Mouse (Mus musculus): ENCODE data around the gene Gstt2. TPM values are rescaled to one million over a fixed set of nuclear protein-coding genes. Genes with fewer than 3 reads are reported as not detected.
A peak's percentile ranks its signal among the peaks of the same experiment; 100 is the strongest.

Gstt2 gene
- total RNA-seq, 2 experiments from 2014 or later = 4.6 to 4.8 TPM

DNA sequence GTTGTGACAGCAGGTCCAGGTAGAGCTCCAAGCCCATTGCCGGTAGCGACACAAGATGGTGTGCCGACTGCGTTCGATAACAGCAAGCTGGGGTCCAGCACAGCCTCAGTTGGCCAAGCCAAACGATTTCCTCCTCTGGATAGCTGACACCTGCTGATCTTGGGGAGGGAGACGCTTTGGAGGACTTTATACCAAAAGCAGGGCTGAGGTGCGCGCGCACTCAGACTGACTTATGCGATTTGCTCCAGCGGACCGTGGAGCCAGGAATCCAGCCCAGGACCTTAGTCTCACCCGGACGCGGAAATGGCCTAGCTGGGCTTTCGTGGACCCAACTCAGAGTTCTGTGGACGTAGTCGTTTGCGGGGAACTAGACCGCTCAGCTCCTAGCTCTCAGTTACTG is 3.0 kb downstream of the Gstt2 start:
- H3K27ac ChIP-seq = peak overlapping the region; percentile 24; the same call in 1 of the 2 replicates
- no peak for DNase-seq (ENCODE audit: extremely low spot score in 1 of 2, low spot score in 2 of 2)
- no peak for TF ChIP-seq CTCF (IDR thresholded peaks at IDR 0.05)
- intact Hi-C loops (cut with DNase I) = loop anchor here (5.0 kb wide), 1 partner anchor 37 kb away; the partner anchor contains the start of gene Gstt1
- peak overlapping the region; percentile 44 for H3K4me3 ChIP-seq

DNA sequence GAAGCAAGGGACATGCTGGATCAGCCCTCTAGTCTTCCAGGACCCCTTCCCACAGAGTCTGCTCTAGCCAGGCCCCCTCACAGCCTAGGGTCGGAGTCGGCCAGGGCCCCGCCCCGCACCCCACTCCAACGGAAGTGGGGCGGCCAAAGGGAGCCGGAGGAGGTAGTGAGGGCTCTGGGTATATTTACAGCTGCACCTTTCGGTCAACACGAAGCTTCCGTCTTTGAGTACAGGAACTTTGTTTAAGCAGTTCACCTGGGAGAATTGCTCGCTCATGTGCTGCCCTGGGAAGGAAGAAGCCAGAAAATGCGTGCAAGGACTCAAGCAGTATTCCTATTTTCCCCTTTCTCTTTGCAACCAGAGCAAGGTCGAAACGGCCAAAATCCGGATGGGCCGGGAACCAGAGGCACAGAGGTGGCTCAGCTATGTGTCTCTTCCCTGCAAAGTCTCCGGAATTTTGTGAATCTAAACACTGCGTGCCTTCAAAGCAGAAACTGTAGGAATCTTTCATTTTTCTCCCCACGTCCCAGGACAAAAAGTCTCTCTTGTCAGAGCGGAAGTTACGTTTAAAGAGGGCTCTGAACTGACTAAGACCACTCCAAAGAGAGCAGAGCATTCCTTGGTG is 3.7 kb downstream of the Gstt2 start:
- no peak overlapping the region; the same call in 1 of the 2 replicates for H3K27ac ChIP-seq
- DNase-seq (ENCODE audit: extremely low spot score in 1 of 2, low spot score in 2 of 2) = no peak
- intact Hi-C loops (cut with DNase I) = loop anchor here (2.0 to 5.0 kb wide), 2 partner anchors 36 to 61 kb away; partner anchors contain the start of genes Ddt and Gstt1
- no peak for TF ChIP-seq CTCF (IDR thresholded peaks at IDR 0.05)
- H3K4me3 ChIP-seq = peak overlapping the region; percentile 44

DNA sequence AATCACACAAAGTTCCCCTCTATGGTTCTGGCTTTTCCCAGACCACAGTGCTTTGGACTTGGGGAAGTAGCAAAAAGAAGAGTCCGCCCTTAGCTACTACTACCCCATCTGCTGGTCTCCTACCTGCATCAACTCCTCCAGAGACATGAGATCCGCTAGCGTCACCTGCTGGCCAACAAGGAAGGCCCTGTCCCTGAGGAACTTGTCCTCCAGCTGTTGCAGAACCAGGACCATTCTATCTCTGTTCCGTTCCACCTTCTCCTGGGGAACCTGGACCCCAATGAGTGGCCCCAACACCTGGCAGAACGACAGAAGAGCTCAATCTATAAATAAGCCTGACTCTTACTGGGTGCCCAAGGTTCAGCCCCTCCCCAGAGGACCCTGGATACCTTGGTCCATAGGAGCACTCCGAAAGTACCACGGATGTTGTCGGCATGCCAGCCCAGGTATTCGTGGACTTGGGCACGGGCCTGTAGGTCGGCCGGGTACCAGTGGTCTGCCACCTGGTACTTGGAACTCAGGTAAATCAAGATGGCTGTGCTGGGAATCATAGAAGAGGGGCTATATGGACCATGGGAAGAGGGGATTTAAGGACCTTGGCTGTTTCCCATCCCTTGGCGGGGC is 4.8 kb downstream of the Gstt2 start:
- Histone ChIP-seq H3K4me3 (no peak overlapping the region), H3K27ac (no peak overlapping the region)
- peak; percentile 48 to 59 for DNase-seq (ENCODE audit: extremely low spot score in 1 of 2, low spot score in 2 of 2)
- TF ChIP-seq CTCF (IDR thresholded peaks at IDR 0.05) = peak; percentile 77
- intact Hi-C loops (cut with DNase I) = loop anchor here (1.0 to 5.0 kb wide), 3 partner anchors 35 to 88 kb away; partner anchors contain the start of genes Ddt and Gstt1

DNA sequence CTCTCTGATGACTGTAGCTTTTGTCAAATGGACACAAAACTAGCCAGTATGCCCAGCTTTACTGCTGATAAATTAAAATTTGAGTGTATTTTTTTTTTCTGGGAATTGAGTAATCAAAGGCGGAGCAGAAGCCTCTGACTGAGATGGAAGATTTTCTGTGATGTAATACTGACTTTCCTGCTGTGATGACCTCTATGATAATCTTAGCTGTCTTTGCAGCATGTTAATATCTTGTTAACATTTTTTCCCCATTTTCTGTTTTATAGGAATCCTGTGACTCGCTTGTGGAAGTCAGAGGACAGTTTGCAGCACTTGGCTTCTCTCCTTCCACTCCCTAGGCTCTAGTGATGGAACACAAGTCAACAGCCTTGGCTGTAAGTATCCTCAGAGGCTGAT is 7.0 kb downstream of the Gstt2 start:
- Histone ChIP-seq H3K4me3 (no peak overlapping the region), H3K27ac (no peak overlapping the region)
- TF ChIP-seq CTCF (IDR thresholded peaks at IDR 0.05) = no peak
- intact Hi-C loops (cut with DNase I) = loop anchor here (5.0 kb wide), 1 partner anchor 33 kb away; the partner anchor contains the start of gene Gstt1
- no peak for DNase-seq (ENCODE audit: extremely low spot score in 1 of 2, low spot score in 2 of 2)

DNA sequence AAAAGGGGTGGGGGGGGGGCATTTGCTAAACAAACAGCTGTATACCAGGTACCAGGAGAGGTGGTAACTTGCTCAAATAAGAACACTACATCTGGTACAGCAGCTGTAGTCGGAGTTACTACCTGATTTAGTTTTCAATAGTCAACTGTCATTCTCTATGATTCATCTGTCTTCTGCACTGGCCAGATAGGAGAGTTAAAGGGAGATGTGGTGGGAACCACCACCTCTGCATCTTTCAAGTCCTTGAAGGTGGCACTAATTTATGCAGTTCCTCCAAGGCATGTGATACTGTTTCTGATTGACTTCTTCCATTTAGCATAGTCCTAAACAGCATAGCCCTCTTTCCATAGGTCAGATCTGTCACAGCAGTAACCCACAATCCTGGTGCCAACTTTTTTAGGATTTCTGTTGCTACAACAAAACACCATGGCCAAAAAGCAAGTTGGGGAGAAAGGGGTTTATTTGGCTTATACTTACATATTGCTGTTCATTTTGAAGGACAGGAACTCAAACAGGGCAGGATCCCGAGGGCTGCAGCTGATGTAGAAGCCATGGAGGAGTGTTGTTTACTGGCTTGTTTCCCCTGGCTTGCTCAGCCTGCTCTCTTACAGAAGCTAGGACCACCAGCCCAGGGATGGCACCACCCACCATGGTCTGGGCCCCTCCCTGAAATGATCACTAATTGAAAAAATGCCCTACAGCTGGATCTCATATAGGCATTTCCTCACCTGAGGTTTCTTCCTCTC is 7.5 kb downstream of the Gstt2 start:
- TF ChIP-seq CTCF (IDR thresholded peaks at IDR 0.05) = no peak
- Histone ChIP-seq H3K4me3 (no peak overlapping the region), H3K27ac (no peak overlapping the region)
- intact Hi-C loops (cut with DNase I) = loop anchor here (5.0 kb wide), 1 partner anchor 32 kb away; the partner anchor contains the start of gene Gstt1
- DNase-seq (ENCODE audit: extremely low spot score in 1 of 2, low spot score in 2 of 2) = no peak

DNA sequence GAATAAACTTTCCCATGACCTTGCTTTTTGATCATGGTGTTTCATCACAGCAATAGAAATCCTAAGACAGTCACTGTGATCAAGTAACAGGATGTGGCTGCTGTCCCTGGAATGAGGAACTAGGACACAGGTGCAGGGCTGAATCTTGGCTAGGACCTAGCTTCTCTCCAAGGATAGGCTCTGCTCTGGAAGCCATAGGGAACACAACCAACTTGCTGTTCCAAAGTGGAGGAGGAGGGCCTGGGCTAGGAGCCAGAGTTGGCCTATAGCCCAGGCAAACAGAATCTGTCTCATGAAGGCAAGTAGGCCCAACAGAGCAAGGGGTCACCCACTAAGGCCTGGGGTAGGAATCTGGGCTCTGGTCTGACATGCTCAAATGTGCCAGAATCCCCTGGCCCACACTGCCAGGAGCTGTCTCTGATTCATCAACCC is 8.7 kb downstream of the Gstt2 start:
- intact Hi-C loops (cut with DNase I) = no loop called here
- no peak for DNase-seq (ENCODE audit: extremely low spot score in 1 of 2, low spot score in 2 of 2)

DNA sequence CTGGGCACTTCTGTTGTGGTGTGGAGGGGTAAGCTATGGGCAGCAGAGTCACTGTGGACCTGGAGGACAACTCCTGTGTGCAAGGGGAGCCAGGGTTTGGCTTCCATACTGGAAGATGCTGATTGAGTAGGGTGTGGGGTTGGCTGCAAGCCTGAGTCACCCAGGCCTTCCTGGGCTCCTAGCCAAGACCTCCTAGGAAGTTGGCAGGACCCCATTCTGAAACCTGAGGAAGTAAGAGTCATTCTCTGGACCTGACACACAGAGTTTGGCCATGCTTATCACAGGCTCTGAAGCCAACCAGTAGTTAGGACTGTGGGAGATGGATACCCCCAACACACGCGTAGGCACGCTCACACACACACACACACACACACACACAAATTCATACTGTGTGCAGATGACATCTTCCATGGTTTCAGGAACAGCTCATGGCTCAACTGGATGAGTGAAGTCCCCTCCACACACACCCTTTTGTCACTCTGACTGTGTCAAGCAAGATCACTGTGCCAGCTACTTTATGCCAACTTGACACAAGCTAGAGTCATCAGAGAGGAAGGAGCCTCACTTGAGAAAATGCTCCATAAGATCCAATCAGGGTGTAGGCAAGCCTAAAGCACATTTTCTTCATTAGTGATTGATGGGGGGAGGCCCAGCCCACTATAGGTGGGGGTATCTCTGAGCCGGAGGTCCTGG is 9.4 kb downstream of the Gstt2 start:
- intact Hi-C loops (cut with DNase I) = no loop called here
- peak in 1 of 2 experiments; percentile 14 for DNase-seq (ENCODE audit: extremely low spot score in 1 of 2, low spot score in 2 of 2)
- H3K4me3 ChIP-seq = no peak overlapping the region
- H3K27ac ChIP-seq = no peak overlapping the region
- no peak for TF ChIP-seq CTCF (IDR thresholded peaks at IDR 0.05)

More for the DNA sequence above, 8.7 kb downstream of the Gstt2 start:
- TF ChIP-seq CTCF (IDR thresholded peaks at IDR 0.05) = no peak
- H3K4me3 ChIP-seq = no peak overlapping the region
- H3K27ac ChIP-seq = 0 out of 2 replicates have a peak overlapping the region, but pooled peaks have one; percentile 8

DNA sequence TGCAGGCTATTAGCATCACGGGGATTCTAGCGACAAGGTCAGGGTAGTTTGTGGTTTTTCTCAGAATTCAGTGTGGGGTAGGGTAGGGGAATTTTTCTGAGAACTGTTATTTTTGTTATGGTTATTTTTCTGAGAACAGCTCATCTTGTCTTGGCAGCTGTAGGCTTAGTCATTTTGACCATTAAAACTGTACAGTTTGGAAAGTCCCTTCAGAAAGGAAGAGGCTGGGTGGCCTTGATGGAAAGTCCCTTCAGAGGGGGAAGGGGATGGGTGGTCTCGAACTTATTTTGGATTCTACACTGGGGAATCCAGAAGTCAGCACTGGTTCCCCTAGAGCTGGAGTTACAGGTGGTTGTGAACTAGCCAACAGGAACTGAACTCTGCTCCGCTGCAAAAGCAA is 12.7 kb downstream of the Gstt2 start:
- intact Hi-C loops (cut with DNase I) = no loop called here
- H3K4me3 ChIP-seq = no peak overlapping the region
- DNase-seq (ENCODE audit: extremely low spot score in 1 of 2, low spot score in 2 of 2) = no peak
- no peak overlapping the region for H3K27ac ChIP-seq
- TF ChIP-seq CTCF (IDR thresholded peaks at IDR 0.05) = no peak

DNA sequence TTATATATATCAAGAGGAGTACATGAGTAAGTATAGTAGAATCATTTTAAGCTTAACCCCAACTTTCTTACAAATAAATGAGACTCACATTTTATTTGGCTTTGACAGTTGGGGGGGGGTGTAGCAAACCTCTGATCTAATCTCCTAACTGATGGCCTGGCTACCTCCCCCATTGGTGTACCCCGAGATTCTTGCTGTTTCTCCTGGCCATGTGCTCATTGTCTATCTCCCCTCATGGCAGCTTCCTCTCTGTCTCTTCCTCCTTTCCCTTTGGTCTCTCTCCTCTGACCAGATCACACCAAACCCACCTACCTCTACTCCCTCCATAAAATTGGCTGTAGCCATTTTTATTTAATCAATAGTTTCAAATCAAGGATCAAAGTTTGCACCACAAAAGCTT is 13.4 kb downstream of the Gstt2 start:
- H3K27ac ChIP-seq = no peak overlapping the region
- no peak for TF ChIP-seq CTCF (IDR thresholded peaks at IDR 0.05)
- DNase-seq (ENCODE audit: extremely low spot score in 1 of 2, low spot score in 2 of 2) = no peak
- no peak overlapping the region for H3K4me3 ChIP-seq
- intact Hi-C loops (cut with DNase I) = no loop called here

DNA sequence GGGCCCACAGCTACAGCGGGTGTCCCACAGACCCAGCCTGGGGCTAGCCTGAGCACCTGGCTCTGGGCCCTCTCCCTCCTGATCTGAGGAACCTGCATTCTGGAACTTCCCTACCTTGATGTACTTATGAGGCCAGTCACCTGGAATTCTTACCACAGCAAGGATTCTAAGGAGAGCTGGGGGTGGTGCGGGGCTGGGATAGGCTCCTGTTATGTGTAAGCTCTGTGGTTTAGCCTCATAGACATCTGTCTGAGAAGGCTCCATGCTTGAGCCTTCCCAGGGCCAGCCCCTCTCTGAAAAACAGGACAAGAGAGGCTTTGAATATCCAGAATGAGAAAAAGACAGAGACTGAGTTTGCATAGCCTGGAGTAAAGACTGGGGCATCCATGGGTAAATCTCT is 14.8 kb downstream of the Gstt2 start, which contains the start of gene Gstt4:
Gene Gstt4 (minus strand): TSS at position 101 of the 400 bp plus-strand sequence.
- H3K27ac ChIP-seq = no peak within 1 kb of the TSS
- TF ChIP-seq CTCF (IDR thresholded peaks at IDR 0.05) = no peak
- intact Hi-C loops (cut with DNase I) = no loop called here

DNA sequence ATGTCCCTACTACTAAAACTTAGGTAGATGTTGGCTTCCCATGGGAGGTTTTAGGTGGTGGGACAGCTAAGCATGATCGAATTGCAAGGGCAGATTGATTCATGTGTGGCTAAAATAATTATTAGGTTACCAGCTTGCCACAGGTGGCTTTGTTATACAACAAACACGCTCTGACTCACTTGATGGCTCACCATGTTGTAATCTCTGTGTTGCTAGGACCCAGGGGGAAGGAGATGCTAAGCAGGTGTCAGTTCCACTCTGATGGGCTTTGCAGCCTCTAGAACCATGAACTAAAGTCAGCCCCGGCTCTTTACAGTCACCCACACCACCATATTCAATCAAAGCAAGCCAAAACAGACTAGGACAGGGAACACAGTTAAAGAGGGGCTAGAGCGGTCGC is 17.3 kb downstream of the Gstt2 start:
- no peak for TF ChIP-seq CTCF (IDR thresholded peaks at IDR 0.05)
- intact Hi-C loops (cut with DNase I) = no loop called here
- Histone ChIP-seq H3K4me3 (no peak overlapping the region), H3K27ac (no peak overlapping the region)
- no peak for DNase-seq (ENCODE audit: extremely low spot score in 1 of 2, low spot score in 2 of 2)

More for the DNA sequence above, 14.8 kb downstream of the Gstt2 start, which contains the start of gene Gstt4:
- no peak for DNase-seq (ENCODE audit: extremely low spot score in 1 of 2, low spot score in 2 of 2)
- H3K4me3 ChIP-seq = no peak within 1 kb of the TSS

Measured in left cerebral cortex, adult 2 months (tissue).